Mouse (Mus musculus): ENCODE data around the gene H2-M1.

The H2-M1 gene

DNA sequence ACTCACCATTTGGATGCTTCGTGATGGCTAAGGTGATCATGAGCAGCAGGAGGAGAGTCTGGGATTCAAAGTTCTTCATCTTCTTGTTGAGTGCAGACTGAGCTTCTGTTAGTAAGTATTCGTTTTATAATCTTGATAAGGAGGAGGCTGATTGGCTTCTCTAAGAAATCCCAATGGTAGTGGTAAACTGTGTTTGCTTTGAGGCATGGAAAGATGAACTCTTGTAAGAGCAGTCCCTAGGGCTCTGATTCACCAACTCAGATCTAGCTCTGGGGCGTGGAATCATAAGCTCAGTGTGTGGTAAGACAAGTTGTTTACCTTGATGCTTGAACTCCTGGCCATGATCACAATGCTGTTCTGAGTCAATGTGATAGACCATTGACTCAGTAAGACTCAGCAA, at the start of gene H2-M1:
Gene H2-M1 (minus strand): TSS at position 101 of the 400 bp plus-strand sequence.
- DNase-seq, result no peak

DNA sequence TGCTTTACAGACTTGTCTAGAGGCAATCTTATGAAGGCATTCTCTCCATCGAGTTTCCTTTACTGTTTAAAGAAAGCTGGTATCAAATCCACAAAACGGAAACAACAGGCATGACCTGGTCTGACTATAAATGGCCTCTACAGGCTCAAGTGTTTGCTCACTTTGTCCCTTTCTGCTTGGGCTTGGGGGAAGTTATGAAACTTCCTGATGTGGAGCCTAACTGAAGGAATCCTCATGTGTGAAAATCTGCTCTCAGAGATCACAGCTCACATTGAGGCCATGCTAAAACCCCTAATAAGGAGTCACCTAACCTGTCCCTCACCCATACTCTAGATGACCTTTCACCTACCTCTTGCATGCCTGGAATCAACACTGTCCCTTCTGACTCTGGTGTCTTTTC, 25.7 kb upstream of the H2-M1 start:
- DNase-seq, result no peak

DNA sequence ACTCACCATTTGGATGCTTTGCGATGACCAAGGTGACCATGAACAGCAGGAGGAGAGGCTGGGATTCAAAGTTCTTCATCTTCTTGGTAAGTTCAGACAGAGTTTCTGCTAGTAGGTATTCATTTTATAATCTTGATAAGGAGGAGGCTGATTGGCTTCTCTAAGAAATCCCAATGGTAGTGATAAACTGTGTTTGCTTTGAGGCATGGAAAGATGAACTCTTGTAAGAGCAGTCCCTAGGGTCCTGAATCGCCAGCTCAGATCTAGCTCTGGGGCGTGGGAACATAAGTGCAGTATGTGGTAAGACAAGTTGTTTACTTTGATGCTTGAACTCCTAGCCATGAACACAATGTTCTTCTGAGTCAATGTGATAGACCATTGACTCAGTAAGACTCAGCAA, 29.5 kb downstream of the H2-M1 start, which contains the start of gene H2-M9:
Gene H2-M9 (minus strand): TSS at position 101 of the 400 bp plus-strand sequence.
- no peak for DNase-seq

Data from heart, adult 11 months (tissue).